Mouse (Mus musculus) MEL (cell line): ENCODE data around the gene Grip1. TPM values are rescaled to one million over a fixed set of nuclear protein-coding genes. Genes with fewer than 3 reads are reported as not detected.
A peak's percentile ranks its signal among the peaks of the same experiment; 100 is the strongest.

Experiments
- DNase-seq: peaks from one replicate; pipeline ENCODE4 v3.0.0; 2011; ENCODE audit warnings: low read depth, low spot score
- H3K27ac ChIP-seq: 2 replicates; pipeline ENCODE4 v1.5.1; 2012; ENCODE audit warnings: low read depth, mild to moderate bottlenecking, control low read depth, low read length, moderate library complexity; ENCODE audit not compliant: control insufficient read depth
- H3K27me3 ChIP-seq, 2 experiments: fragments of 150-350 bp in 1 of 2; sonication (generic) in 1 of 2; 2 replicates each; pipeline ENCODE4 v1.6.1; 2012; ENCODE audit warnings: low read length in 2 of 2, mild to moderate bottlenecking in 2 of 2, improper control_type of control experiment in 1 of 2, moderate library complexity in 1 of 2; ENCODE audit not compliant: insufficient read depth in 2 of 2, control insufficient read depth in 1 of 2
- H3K36me3 ChIP-seq, 2 experiments: 2 replicates each; pipeline ENCODE4 v1.6.1; 2012 to 2014; ENCODE audit warnings: low read length in 2 of 2, improper control_type of control experiment in 1 of 2, inconsistent platforms in 1 of 2, mild to moderate bottlenecking in 1 of 2; ENCODE audit not compliant: insufficient read depth in 2 of 2, control insufficient read depth in 1 of 2
- H3K4me1 ChIP-seq, 2 experiments: fragments of 150-350 bp in 1 of 2; sonication (generic) in 1 of 2; 2 replicates each; pipeline ENCODE4 v1.6.1; 2012; ENCODE audit warnings: low read length in 2 of 2, improper control_type of control experiment in 1 of 2, mild to moderate bottlenecking in 1 of 2; ENCODE audit not compliant: insufficient read depth in 2 of 2, control insufficient read depth in 1 of 2
- H3K4me3 ChIP-seq, 2 experiments: fragments of 150-350 bp in 1 of 2; sonication (generic) in 1 of 2; 2 replicates each; pipeline ENCODE4 v1.5.1; 2012; ENCODE audit warnings: low read depth in 2 of 2, low read length in 2 of 2, mild to moderate bottlenecking in 2 of 2, moderate library complexity in 2 of 2, control low read depth in 1 of 2, improper control_type of control experiment in 1 of 2; ENCODE audit not compliant: control insufficient read depth in 1 of 2, insufficient read depth in 1 of 2
- H3K79me2 ChIP-seq: 2 replicates; pipeline ENCODE4 v1.6.1; 2012; ENCODE audit warnings: mild to moderate bottlenecking, low read length, moderate library complexity; ENCODE audit not compliant: control insufficient read depth, poor library complexity, insufficient read depth
- H3K9ac ChIP-seq: 2 replicates; pipeline ENCODE4 v1.6.1; 2012; ENCODE audit warnings: low read depth, mild to moderate bottlenecking, control low read depth, low read length, moderate library complexity; ENCODE audit not compliant: control insufficient read depth, poor library complexity, severe bottlenecking
- H3K9me3 ChIP-seq: fragments of 150-350 bp; sonication (generic); replicated peaks from 2 replicates; pipeline ENCODE4 v1.6.1; 2012; ENCODE audit warnings: mild to moderate bottlenecking, low read length, improper control_type of control experiment, moderate library complexity; ENCODE audit not compliant: insufficient read depth
- CHD2 ChIP-seq: IDR thresholded peaks from 2 replicates; pipeline ENCODE4 v1.6.1; 2011; ENCODE audit warnings: low read length, improper control_type of control experiment
- CTCF ChIP-seq, 3 experiments: IDR thresholded peaks in 2 of 3; conservative IDR thresholded peaks in 1 of 3; 2 replicates each; pipeline ENCODE4 v1.5.1; 2011 to 2012; ENCODE audit warnings: low read length in 3 of 3, low read depth in 2 of 3, mild to moderate bottlenecking in 2 of 3, improper control_type of control experiment in 1 of 3, inconsistent platforms in 1 of 3, mixed read lengths in 1 of 3, moderate library complexity in 1 of 3; ENCODE audit not compliant: control insufficient read depth in 1 of 3, insufficient read depth in 1 of 3, poor library complexity in 1 of 3, severe bottlenecking in 1 of 3
- ETS1 ChIP-seq: IDR thresholded peaks from 2 replicates; pipeline ENCODE4 v1.6.1; 2012; ENCODE audit warnings: low read depth, mild to moderate bottlenecking, inconsistent platforms, low read length, improper control_type of control experiment, moderate library complexity
- GATA1 ChIP-seq: IDR thresholded peaks from 2 replicates; pipeline ENCODE4 v1.6.1; 2011; ENCODE audit warnings: low read depth, low read length, improper control_type of control experiment
- HCFC1 ChIP-seq: IDR thresholded peaks from 2 replicates; pipeline ENCODE4 v1.6.1; 2012; ENCODE audit warnings: low read depth, mild to moderate bottlenecking, inconsistent platforms, low read length, improper control_type of control experiment, moderate library complexity
- JUND ChIP-seq: IDR thresholded peaks from 2 replicates; pipeline ENCODE4 v1.6.1; 2011; ENCODE audit warnings: low read depth, mild to moderate bottlenecking, improper control_type of control experiment, low read length
- MAX ChIP-seq: IDR thresholded peaks from 2 replicates; pipeline ENCODE4 v1.6.1; 2011; ENCODE audit warnings: low read length, improper control_type of control experiment
- MAZ ChIP-seq: IDR thresholded peaks from 2 replicates; pipeline ENCODE4 v1.6.1; 2012; ENCODE audit warnings: low read depth, mild to moderate bottlenecking, inconsistent platforms, low read length, improper control_type of control experiment
- MXI1 ChIP-seq: IDR thresholded peaks from 2 replicates; pipeline ENCODE4 v1.6.1; 2011; ENCODE audit warnings: mild to moderate bottlenecking, low read depth, low read length, improper control_type of control experiment
- MYB ChIP-seq: IDR thresholded peaks from 2 replicates; pipeline ENCODE4 v1.6.1; 2011; ENCODE audit warnings: mild to moderate bottlenecking, low read depth, low read length, improper control_type of control experiment
- MYC ChIP-seq: IDR thresholded peaks from 2 replicates; pipeline ENCODE4 v1.6.1; 2011; ENCODE audit warnings: low read depth, mild to moderate bottlenecking, low read length, improper control_type of control experiment, moderate library complexity
- NELFE ChIP-seq: IDR thresholded peaks from 2 replicates; pipeline ENCODE4 v1.6.1; 2011; ENCODE audit warnings: low read depth, low read length, improper control_type of control experiment
- NRF1 ChIP-seq: IDR thresholded peaks from 2 replicates; pipeline ENCODE4 v1.6.1; 2014; ENCODE audit warnings: low read depth, mild to moderate bottlenecking, inconsistent platforms, low read length, improper control_type of control experiment, moderate library complexity; ENCODE audit not compliant: poor library complexity, insufficient read depth, severe bottlenecking
- POLR2AphosphoS2 ChIP-seq: IDR thresholded peaks from 2 replicates; pipeline ENCODE4 v1.6.1; 2011; ENCODE audit warnings: low read length, improper control_type of control experiment
- POLR2AphosphoS5 ChIP-seq: IDR thresholded peaks from 2 replicates; pipeline ENCODE4 v1.6.1; 2012; ENCODE audit warnings: low read depth, borderline replicate concordance, mild to moderate bottlenecking, inconsistent platforms, low read length, moderate library complexity, mixed read lengths
- RAD21 ChIP-seq: IDR thresholded peaks from 2 replicates; pipeline ENCODE4 v1.6.1; 2011; ENCODE audit warnings: mild to moderate bottlenecking, low read depth, low read length, improper control_type of control experiment
- SIN3A ChIP-seq: IDR thresholded peaks from 2 replicates; pipeline ENCODE4 v1.6.1; 2012; ENCODE audit warnings: low read length, improper control_type of control experiment, inconsistent platforms
- SMC3 ChIP-seq: IDR thresholded peaks from 2 replicates; pipeline ENCODE4 v1.6.1; 2011; ENCODE audit warnings: low read depth, low read length, improper control_type of control experiment
- TCF12 ChIP-seq: IDR thresholded peaks from 2 replicates; pipeline ENCODE4 v1.6.1; 2014; ENCODE audit warnings: low read depth, mild to moderate bottlenecking, inconsistent platforms, low read length, improper control_type of control experiment, moderate library complexity
- ZC3H11A ChIP-seq: IDR thresholded peaks from 2 replicates; pipeline ENCODE4 v1.6.1; 2012; ENCODE audit warnings: low read depth, mild to moderate bottlenecking, inconsistent platforms, low read length, improper control_type of control experiment
- ZKSCAN1 ChIP-seq: IDR thresholded peaks from 2 replicates; pipeline ENCODE4 v1.6.1; 2012; ENCODE audit warnings: low read depth, mild to moderate bottlenecking, inconsistent platforms, low read length, improper control_type of control experiment, moderate library complexity
- polyA plus RNA-seq, 2 experiments: library from polyadenylated mRNA; stranded (reverse) in 1 of 2; unstranded in 1 of 2; fragments of >175 nt in 1 of 2; fragments of >200 nt in 1 of 2; gene quantifications; 2 replicates each; pipeline versions ENCODE4 v1.2.1 to v1.2.4; 2012; ENCODE audit warnings: low replicate concordance in 2 of 2, low read depth in 1 of 2; ENCODE audit not compliant: insufficient read length in 2 of 2, insufficient read depth in 1 of 2, missing spikeins in 1 of 2
- total RNA-seq: library from RNA; depleted of rRNA; stranded (reverse); fragments of 300-350 nt; gene quantifications from 2 replicates; pipeline ENCODE4 v1.2.3, GENCODE M21; 2012

Grip1 gene
- total and polyA plus RNA-seq, 3 experiments, result 0.04 TPM; not detected in 2

DNA sequence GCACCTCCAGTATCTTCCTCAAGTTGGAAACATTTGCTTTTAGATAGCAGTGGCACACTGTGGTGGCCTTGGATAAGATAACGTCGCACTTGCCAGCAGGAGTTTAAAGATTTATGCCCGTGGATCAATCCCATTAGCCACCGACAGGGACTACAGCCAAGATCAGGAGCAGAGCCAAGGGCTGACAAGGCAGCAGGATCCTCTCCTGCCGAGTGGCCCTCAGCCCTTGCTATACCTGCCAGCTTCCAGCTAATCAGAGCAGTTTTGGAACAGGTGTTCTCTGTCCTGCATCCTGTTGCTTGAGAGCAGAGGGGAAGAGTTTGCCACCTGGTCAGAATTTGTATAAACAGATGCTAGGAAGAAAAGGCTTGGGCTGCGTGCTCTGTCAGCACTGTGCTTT, 348.8 kb downstream of the Grip1 start:
- Histone ChIP-seq H3K36me3 (no peaks in the 10 kb centered on the region), H3K4me3 (no peak overlapping the region), H3K79me2 (no peaks in the 10 kb centered on the region)
- TF ChIP-seq SIN3A (no peak), POLR2AphosphoS2 (no peak), MXI1 (no peak), RAD21 (no peak), GATA1 (no peak), MAX (no peak), HCFC1 (no peak), MYC (no peak), NELFE (no peak), MAZ (no peak), CHD2 (no peak), MYB (no peak), POLR2AphosphoS5 (no peak), ZKSCAN1 (no peak), ETS1 (no peak), SMC3 (no peak), TCF12 (no peak), JUND (no peak)
- TF ChIP-seq, all 39 proteins: peak for 0
- Histone ChIP-seq H3K27ac (no peak overlapping the region), H3K27me3 (no peaks in the 10 kb centered on the region), H3K9ac (no peak overlapping the region), H3K9me3 (no peaks in the 10 kb centered on the region), H3K4me1 (no peaks in the 10 kb centered on the region)
- no peak for DNase-seq

DNA sequence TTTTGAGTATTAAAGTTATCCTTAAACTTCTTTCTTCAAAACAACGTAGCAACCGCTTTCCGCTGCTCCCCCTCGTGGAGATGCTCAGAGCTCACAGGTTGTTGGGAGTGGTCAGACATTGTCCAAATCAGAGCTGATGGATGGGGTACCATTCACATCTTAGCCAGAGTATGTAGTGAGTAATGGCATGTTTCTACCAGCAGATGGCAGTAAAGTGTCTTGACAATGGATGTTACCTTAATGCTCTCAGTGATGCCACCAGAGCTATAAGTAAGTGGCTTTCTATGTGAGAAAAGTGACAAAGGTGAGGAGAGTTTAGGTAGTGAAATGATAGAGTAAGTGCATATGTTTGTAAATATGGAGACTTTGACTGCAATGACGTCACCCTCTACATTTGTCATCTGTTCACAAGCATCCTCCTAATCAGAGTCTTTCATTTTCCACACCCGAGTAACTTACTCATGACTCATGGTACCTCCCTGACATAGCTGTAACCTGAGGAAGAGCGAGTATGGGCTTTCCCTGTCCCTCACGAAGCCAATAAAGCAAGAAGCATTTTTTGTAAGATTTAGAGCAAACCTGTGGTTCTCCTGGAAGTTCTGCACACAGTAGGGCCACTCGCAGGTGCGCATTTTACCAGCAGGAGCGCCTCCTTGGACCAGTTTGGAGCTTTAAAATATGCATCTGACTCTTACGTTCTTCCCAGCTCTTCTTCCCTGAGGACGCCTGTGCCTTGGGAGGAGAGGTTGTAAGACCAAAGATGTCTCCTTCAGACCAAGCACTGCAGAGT, 350.2 kb downstream of the Grip1 start:
- Histone ChIP-seq H3K4me1 (no peaks in the 10 kb centered on the region), H3K9me3 (no peaks in the 10 kb centered on the region), H3K27me3 (no peaks in the 10 kb centered on the region), H3K4me3 (no peak overlapping the region), H3K79me2 (no peaks in the 10 kb centered on the region), H3K27ac (no peak overlapping the region), H3K9ac (no peak overlapping the region), H3K36me3 (no peaks in the 10 kb centered on the region)
- TF ChIP-seq ZC3H11A (0 out of 2 replicates have a peak, but pooled peaks have one; percentile 14), SMC3 (peak; percentile 55), NRF1 (no peak), RAD21 (peak; percentile 47), CTCF (IDR thresholded peaks at IDR 0.05 in 2 of 3, conservative IDR thresholded peaks at IDR 0.05 in 1 of 3; ENCODE audit: control insufficient read depth in 1 of 3, insufficient read depth in 1 of 3, low read depth in 2 of 3, low read length in 3 of 3, poor library complexity in 1 of 3, severe bottlenecking in 1 of 3) (peak in 2 of 3 experiments; percentile 49 to 58; a peak in 4 of 6 replicates)
- peak; percentile 43 for DNase-seq
